Mouse (Mus musculus): ENCODE results near the gene Muc3a. TPM values are rescaled to one million over a fixed set of nuclear protein-coding genes. Genes with fewer than 3 reads are reported as not detected.

Gene Muc3a
- polyA plus RNA-seq, 1 experiment from 2014 or later, result 0.26 TPM

Other genes starting within 250 kb of the Muc3a start
- gene Cldn15, start 245.8 kb downstream of the Muc3a start, polyA plus RNA-seq (2015; fragmentation: Nextera tagmentation; extraction: Ambion mirVana), result 6.7 and 7.1 TPM in 2 replicates
- 42.2 and 46.2 TPM in 2 replicates for gene Plod3, start 225.4 kb downstream of the Muc3a start, polyA plus RNA-seq (2015; fragmentation: Nextera tagmentation; extraction: Ambion mirVana)
- 74.4 and 80.5 TPM in 2 replicates for gene Znhit1, start 224.4 kb downstream of the Muc3a start, polyA plus RNA-seq (2015; fragmentation: Nextera tagmentation; extraction: Ambion mirVana)
- 0.09 TPM in 1 of 2 replicates, not detected in the other for gene Vgf, start 186.0 kb downstream of the Muc3a start, polyA plus RNA-seq (2015; fragmentation: Nextera tagmentation; extraction: Ambion mirVana)
- 133 and 148 TPM in 2 replicates for gene Ap1s1, start 166.3 kb downstream of the Muc3a start, polyA plus RNA-seq (2015; fragmentation: Nextera tagmentation; extraction: Ambion mirVana)
- gene Serpine1, start 140.1 kb downstream of the Muc3a start, polyA plus RNA-seq (2015; fragmentation: Nextera tagmentation; extraction: Ambion mirVana), result 1.1 and 1.3 TPM in 2 replicates
- gene Trim56, start 96.2 kb downstream of the Muc3a start, polyA plus RNA-seq (2015; fragmentation: Nextera tagmentation; extraction: Ambion mirVana), result 7.1 and 7.2 TPM in 2 replicates
- gene Muc3, start 63.1 kb downstream of the Muc3a start, polyA plus RNA-seq (2015; fragmentation: Nextera tagmentation; extraction: Ambion mirVana), result 3.5 TPM in 1 of 2 replicates, not detected in the other
- 10.6 and 16.7 TPM in 2 replicates for gene Ache, start 75.1 kb upstream of the Muc3a start, polyA plus RNA-seq (2015; fragmentation: Nextera tagmentation; extraction: Ambion mirVana)
- 8.5 TPM in 2 replicates for gene Ufsp1, start 82.2 kb upstream of the Muc3a start, polyA plus RNA-seq (2015; fragmentation: Nextera tagmentation; extraction: Ambion mirVana)
- 94.5 and 97.0 TPM in 2 replicates for gene Srrt, start 95.3 kb upstream of the Muc3a start, polyA plus RNA-seq (2015; fragmentation: Nextera tagmentation; extraction: Ambion mirVana)
- 43.1 and 49.7 TPM in 2 replicates for gene Trip6, start 102.0 kb upstream of the Muc3a start, polyA plus RNA-seq (2015; fragmentation: Nextera tagmentation; extraction: Ambion mirVana)
- gene Slc12a9, start 121.2 kb upstream of the Muc3a start, polyA plus RNA-seq (2015; fragmentation: Nextera tagmentation; extraction: Ambion mirVana), result 7.7 and 8.5 TPM in 2 replicates
- 32.1 and 36.4 TPM in 2 replicates for gene Ephb4, start 137.7 kb upstream of the Muc3a start, polyA plus RNA-seq (2015; fragmentation: Nextera tagmentation; extraction: Ambion mirVana)

Data from heart, embryonic 16.5 days (tissue).